Mouse (Mus musculus) C2C12 (cell line): ENCODE measurements around the gene Glce.

Experiments
- CEBPB ChIP-seq: IDR thresholded peaks from one replicate; pipeline ENCODE4 v1.6.1; 2011; ENCODE audit warnings: low read depth, mild to moderate bottlenecking, control low read depth, moderate library complexity
- CTCF ChIP-seq: IDR thresholded peaks from one replicate; pipeline ENCODE4 v1.5.1; 2011; ENCODE audit not compliant: control insufficient read depth, insufficient read depth, insufficient read length
- USF1 ChIP-seq: IDR thresholded peaks from one replicate; pipeline ENCODE4 v1.6.1; 2011; ENCODE audit warnings: low read depth, mild to moderate bottlenecking, control low read depth, moderate library complexity

DNA sequence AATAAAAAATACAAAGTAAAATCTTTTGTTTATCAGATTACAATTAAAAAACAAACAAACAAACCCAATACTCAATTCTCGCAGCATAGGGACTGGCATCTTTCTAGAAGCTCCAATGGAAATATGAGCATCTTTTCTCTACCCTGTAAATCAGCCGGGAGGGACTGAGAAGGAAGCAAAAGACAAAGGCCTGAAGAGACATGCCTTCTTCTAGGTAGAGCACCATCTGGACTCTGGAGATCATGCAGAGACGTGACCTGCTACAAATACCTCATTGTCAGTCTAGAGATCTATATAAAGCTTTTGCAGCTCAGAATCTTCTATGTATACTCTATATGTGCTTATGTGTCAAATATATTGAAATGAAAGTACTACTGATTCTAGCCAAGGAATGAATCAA is 6.6 kb downstream of the Glce start:
- TF ChIP-seq CTCF = no peak
- no peak for TF ChIP-seq USF1
- TF ChIP-seq CEBPB = no peak
